Mouse (Mus musculus) heart, embryonic 12.5 days (tissue): ENCODE data around the gene Btbd9. TPM values are rescaled to one million over a fixed set of nuclear protein-coding genes. Genes with fewer than 3 reads are reported as not detected.

Experiments
- ATAC-seq: fragments of 200-750 bp; cut with Nextera tagmentation; 2 replicates; pipeline ENCODE4 v1.8.0; 2017; ENCODE audit warnings: moderate TSS enrichment, moderate library complexity; ENCODE audit not compliant: insufficient number of reproducible peaks, low FRiP score
- H3K27ac ChIP-seq: fragments of 300-500 bp; sonication (generic); 2 replicates; pipeline ENCODE4 v1.5.1; 2016; ENCODE audit warnings: mild to moderate bottlenecking, moderate library complexity; ENCODE audit not compliant: poor library complexity, severe bottlenecking
- H3K27me3 ChIP-seq: fragments of 300-500 bp; sonication (generic); replicated peaks from 2 replicates; pipeline ENCODE4 v1.6.1; 2016; ENCODE audit warnings: mild to moderate bottlenecking, moderate library complexity
- H3K36me3 ChIP-seq: fragments of 300-500 bp; sonication (generic); 2 replicates; pipeline ENCODE4 v1.6.1; 2016; ENCODE audit warnings: mild to moderate bottlenecking, moderate library complexity
- H3K4me1 ChIP-seq: fragments of 300-500 bp; sonication (generic); replicated peaks from 2 replicates; pipeline ENCODE4 v1.6.1; 2016; ENCODE audit warnings: mild to moderate bottlenecking
- H3K4me2 ChIP-seq: fragments of 300-500 bp; sonication (generic); 2 replicates; pipeline ENCODE4 v1.6.1; 2016; ENCODE audit warnings: mild to moderate bottlenecking, moderate library complexity
- H3K4me3 ChIP-seq: fragments of 300-500 bp; sonication (generic); 2 replicates; pipeline ENCODE4 v1.5.1; 2016; ENCODE audit warnings: mild to moderate bottlenecking
- H3K9ac ChIP-seq: fragments of 300-500 bp; sonication (generic); 2 replicates; pipeline ENCODE4 v1.6.1; 2016; ENCODE audit warnings: mild to moderate bottlenecking, moderate library complexity
- H3K9me3 ChIP-seq: fragments of 300-500 bp; sonication (generic); replicated peaks from 2 replicates; pipeline ENCODE4 v1.6.1; 2016; ENCODE audit warnings: mild to moderate bottlenecking, moderate library complexity
- WGBS: fragments of 180-500 bp; shearing (Covaris S2); methylation state at CpG from one replicate; pipeline ENCODE4 v1.1.7; 2016; 5-methylcytosine and 5-hydroxymethylcytosine counted together
- polyA plus RNA-seq: library from polyadenylated mRNA; unstranded; fragments of >200 nt; fragmentation: Nextera tagmentation; extraction: Ambion mirVana; gene quantifications from 2 replicates; pipeline ENCODE4 v1.2.1, GENCODE M21; 2016

Gene Btbd9
- polyA plus RNA-seq, 1 experiment from 2014 or later = 42.0 TPM

GRCm38 (mm10) chr17:30422278-30422677 lies 154.0 kb downstream of the Btbd9 start:
- H3K36me3 ChIP-seq = no peaks in the 10 kb centered on the region

GRCm38 (mm10) chr17:30421256-30421655 lies 155.0 kb downstream of the Btbd9 start:
- no peaks in the 10 kb centered on the region for H3K36me3 ChIP-seq
- no peaks in the 10 kb centered on the region for H3K9me3 ChIP-seq
- WGBS = 80% methylated on average over 1 of the region's 1 CpGs
- peaks cover 20% of the 10 kb centered on the region for H3K4me1 ChIP-seq
- ATAC-seq = no peak
- no peak overlapping the region for H3K4me2 ChIP-seq
- H3K27me3 ChIP-seq = no peaks in the 10 kb centered on the region
- H3K4me3 ChIP-seq = no peak overlapping the region
- H3K27ac ChIP-seq = no peak overlapping the region
- no peak overlapping the region for H3K9ac ChIP-seq

More at GRCm38 (mm10) chr17:30422278-30422677, 154.0 kb downstream of the Btbd9 start:
- H3K4me3 ChIP-seq = no peak overlapping the region
- peaks cover 21% of the 10 kb centered on the region for H3K4me1 ChIP-seq
- 73% methylated on average over 1 of the region's 1 CpGs for WGBS
- H3K9ac ChIP-seq = no peak overlapping the region
- no peaks in the 10 kb centered on the region for H3K9me3 ChIP-seq
- H3K27me3 ChIP-seq = no peaks in the 10 kb centered on the region
- no peak for ATAC-seq
- no peak overlapping the region for H3K4me2 ChIP-seq
- H3K27ac ChIP-seq = no peak overlapping the region

DNA sequence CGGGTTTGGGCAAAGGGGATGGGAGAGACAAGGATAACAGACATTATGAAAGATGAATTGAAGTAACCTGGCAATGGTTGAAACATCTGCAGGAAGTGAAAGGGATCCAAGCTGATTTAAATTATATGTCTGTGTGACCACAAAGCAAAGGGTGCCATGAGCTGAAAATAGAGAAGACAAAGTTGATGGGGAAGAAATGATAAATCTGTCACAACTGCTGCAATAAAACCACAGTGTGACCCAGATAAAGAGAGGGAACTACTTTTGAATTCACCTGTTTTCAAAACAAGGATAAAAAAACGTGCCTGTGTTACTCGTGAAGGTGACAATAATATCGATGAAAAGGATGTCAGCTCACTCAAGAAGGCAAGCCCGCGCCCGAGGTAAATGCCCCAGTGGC lies 156.8 kb downstream of the Btbd9 start:
- H3K9ac ChIP-seq = no peak overlapping the region
- WGBS = 77% methylated on average over 7 of the region's 7 CpGs
- H3K9me3 ChIP-seq = no peaks in the 10 kb centered on the region
- H3K27ac ChIP-seq = no peak overlapping the region
- no peaks in the 10 kb centered on the region for H3K36me3 ChIP-seq
- H3K4me3 ChIP-seq = no peak overlapping the region
- ATAC-seq = no peak
- peaks cover 20% of the 10 kb centered on the region for H3K4me1 ChIP-seq
- no peak overlapping the region for H3K4me2 ChIP-seq
- H3K27me3 ChIP-seq = no peaks in the 10 kb centered on the region

- H3K4me3 ChIP-seq = no peak overlapping the region
- ATAC-seq = no peak
- H3K9me3 ChIP-seq = no peaks in the 10 kb centered on the region
- no peak overlapping the region for H3K27ac ChIP-seq
- H3K36me3 ChIP-seq = no peaks in the 10 kb centered on the region
- no peak overlapping the region for H3K4me2 ChIP-seq
- no peaks in the 10 kb centered on the region for H3K27me3 ChIP-seq
- peaks cover 17% of the 10 kb centered on the region for H3K4me1 ChIP-seq
- WGBS = 41% methylated on average over 4 of the region's 4 CpGs
- H3K9ac ChIP-seq = no peak overlapping the region
These were observed 157.8 kb downstream of the Btbd9 start for GRCm38 (mm10) chr17:30418510-30418909.

DNA sequence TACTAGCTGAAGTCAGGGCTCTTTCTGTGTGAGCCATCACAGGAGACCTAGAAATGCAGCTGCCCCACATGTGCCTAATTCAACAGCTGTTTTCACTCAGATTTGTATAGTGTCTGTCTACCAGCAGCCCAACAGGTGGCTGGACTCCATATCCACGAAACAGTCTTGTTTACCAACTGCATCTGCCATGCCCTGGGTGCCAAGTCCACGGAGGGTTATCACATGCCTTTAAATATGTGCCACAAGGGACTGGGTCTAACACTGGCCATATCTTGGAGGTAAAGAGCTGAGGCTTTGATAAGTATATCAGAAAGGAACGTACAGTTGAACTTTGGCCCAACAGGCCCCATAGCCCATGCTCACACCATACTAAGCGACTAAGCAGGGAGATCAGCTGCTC lies 159.2 kb downstream of the Btbd9 start:
- no peak overlapping the region for H3K27ac ChIP-seq
- peaks cover 8% of the 10 kb centered on the region for H3K4me1 ChIP-seq
- 54% methylated on average over 4 of the region's 4 CpGs for WGBS
- H3K36me3 ChIP-seq = no peaks in the 10 kb centered on the region
- H3K9ac ChIP-seq = no peak overlapping the region
- no peaks in the 10 kb centered on the region for H3K27me3 ChIP-seq
- no peak overlapping the region for H3K4me2 ChIP-seq
- H3K9me3 ChIP-seq = no peaks in the 10 kb centered on the region
- no peak for ATAC-seq
- H3K4me3 ChIP-seq = no peak overlapping the region

DNA sequence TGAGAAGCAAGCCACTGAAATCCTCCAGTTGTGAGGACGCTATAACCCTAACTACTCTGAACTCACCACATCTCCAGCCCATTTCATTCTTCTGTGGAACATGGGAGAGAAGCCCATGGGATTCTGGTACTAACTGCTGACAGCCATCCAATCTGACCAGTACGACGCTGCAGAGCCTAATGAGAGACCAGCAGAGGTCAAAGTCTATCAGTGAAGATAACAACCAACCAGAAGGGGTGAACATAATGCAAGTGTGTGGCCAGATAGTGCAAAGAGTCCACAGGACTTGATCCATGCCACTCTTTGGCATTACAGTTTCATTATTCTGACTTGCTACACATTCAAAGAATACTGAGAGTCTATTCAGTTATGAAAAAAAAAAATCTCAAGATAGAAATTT lies 160.6 kb downstream of the Btbd9 start:
- Histone ChIP-seq H3K36me3 (no peaks in the 10 kb centered on the region), H3K4me1 (peaks cover 8% of the 10 kb centered on the region), H3K27ac (no peak overlapping the region), H3K4me2 (no peak overlapping the region), H3K27me3 (no peaks in the 10 kb centered on the region), H3K4me3 (no peak overlapping the region), H3K9me3 (no peaks in the 10 kb centered on the region), H3K9ac (no peak overlapping the region)
- ATAC-seq = no peak
- WGBS = 40% methylated on average over 3 of the region's 3 CpGs

DNA sequence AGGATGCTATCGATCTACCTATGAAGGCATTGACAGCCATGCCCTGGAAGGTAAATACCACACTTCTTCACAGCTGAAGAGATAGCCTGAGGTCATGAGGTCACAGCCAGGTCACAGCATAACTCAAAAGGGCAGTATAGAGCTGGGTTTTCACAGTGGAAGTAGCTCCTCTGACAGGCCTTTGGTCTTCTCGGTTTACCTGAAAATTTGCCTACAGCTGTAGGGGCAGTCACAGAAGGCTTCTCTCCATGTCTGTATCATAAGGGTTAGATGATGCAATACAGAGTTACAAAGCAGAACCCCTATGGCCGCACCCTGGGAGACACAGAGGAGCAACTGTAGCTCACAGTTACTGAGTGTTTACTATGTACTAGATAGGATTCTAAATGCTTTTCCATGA lies 163.3 kb downstream of the Btbd9 start:
- no peaks in the 10 kb centered on the region for H3K36me3 ChIP-seq
- peaks cover 7% of the 10 kb centered on the region; the same call in 1 of the 2 replicates for H3K4me1 ChIP-seq
- 58% methylated on average over 3 of the region's 3 CpGs for WGBS
- H3K27me3 ChIP-seq = no peaks in the 10 kb centered on the region
- no peak overlapping the region for H3K27ac ChIP-seq
- ATAC-seq = no peak
- H3K4me3 ChIP-seq = no peak overlapping the region
- no peaks in the 10 kb centered on the region for H3K9me3 ChIP-seq
- no peak overlapping the region for H3K9ac ChIP-seq
- no peak overlapping the region for H3K4me2 ChIP-seq

DNA sequence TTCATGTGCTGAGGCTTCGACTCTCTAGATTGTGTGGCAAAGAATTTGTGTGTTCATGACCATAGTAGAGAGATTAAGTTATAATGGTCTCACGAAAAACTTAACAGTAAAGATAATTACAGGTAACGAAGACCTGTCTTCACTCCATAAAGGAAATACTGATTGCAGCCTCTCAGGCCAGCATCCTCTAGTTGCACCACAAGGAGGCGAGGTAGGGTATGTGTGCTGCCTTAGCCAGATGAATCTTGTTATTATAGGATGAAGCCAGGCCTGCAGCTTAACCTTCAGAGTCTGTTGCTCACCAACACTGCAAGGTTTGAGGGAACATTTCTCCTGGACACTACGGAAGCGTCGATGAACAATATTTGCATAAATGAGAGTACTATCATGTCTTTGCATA lies 170.3 kb downstream of the Btbd9 start:
- no peak overlapping the region for H3K9ac ChIP-seq
- no peaks in the 10 kb centered on the region for H3K27me3 ChIP-seq
- H3K4me2 ChIP-seq = no peak overlapping the region
- H3K4me3 ChIP-seq = no peak overlapping the region
- H3K4me1 ChIP-seq = peaks cover 18% of the 10 kb centered on the region
- 87% methylated on average over 7 of the region's 7 CpGs for WGBS
- no peak overlapping the region for H3K27ac ChIP-seq
- H3K9me3 ChIP-seq = peaks cover 4% of the 10 kb centered on the region; the same call in 1 of the 2 replicates
- ATAC-seq = no peak
- H3K36me3 ChIP-seq = 0 out of 2 replicates have a peak, but pooled peaks cover 2% of the 10 kb centered on the region

DNA sequence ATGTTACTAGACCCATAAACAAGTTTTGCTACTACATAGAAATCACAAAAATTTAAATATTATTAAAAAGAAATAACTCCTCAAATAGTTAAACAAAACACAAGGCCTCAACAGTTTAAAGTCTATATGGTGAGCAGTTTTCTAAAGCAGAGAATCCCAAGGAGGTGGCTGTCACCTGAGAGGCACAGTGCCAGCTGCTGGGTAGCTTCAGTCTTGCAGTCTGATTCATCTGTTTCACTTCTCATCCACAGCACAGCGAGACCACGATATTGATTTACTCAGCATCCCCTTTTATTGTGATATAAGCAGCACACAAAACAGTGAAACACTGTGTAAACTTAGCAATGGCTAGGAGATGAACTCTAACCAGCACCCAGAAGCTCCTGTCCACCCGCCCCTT lies 173.4 kb downstream of the Btbd9 start:
- no peak for ATAC-seq
- no peak overlapping the region for H3K27ac ChIP-seq
- no peaks in the 10 kb centered on the region for H3K27me3 ChIP-seq
- peaks cover 4% of the 10 kb centered on the region; the same call in 1 of the 2 replicates for H3K9me3 ChIP-seq
- H3K4me1 ChIP-seq = peaks cover 14% of the 10 kb centered on the region
- 0 out of 2 replicates have a peak, but pooled peaks cover 2% of the 10 kb centered on the region for H3K36me3 ChIP-seq
- no peak overlapping the region for H3K9ac ChIP-seq
- H3K4me3 ChIP-seq = no peak overlapping the region
- H3K4me2 ChIP-seq = no peak overlapping the region
- 91% methylated on average over 3 of the region's 3 CpGs for WGBS

GRCm38 (mm10) chr17:30395261-30395660 lies 181.0 kb downstream of the Btbd9 start:
- ATAC-seq = no peak
- no peak overlapping the region for H3K4me2 ChIP-seq
- no peaks in the 10 kb centered on the region for H3K36me3 ChIP-seq
- H3K9ac ChIP-seq = no peak overlapping the region
- 78% methylated on average over 4 of the region's 4 CpGs for WGBS
- H3K9me3 ChIP-seq = no peaks in the 10 kb centered on the region
- H3K4me1 ChIP-seq = no peaks in the 10 kb centered on the region
- H3K27me3 ChIP-seq = no peaks in the 10 kb centered on the region
- H3K27ac ChIP-seq = no peak overlapping the region
- no peak overlapping the region for H3K4me3 ChIP-seq

DNA sequence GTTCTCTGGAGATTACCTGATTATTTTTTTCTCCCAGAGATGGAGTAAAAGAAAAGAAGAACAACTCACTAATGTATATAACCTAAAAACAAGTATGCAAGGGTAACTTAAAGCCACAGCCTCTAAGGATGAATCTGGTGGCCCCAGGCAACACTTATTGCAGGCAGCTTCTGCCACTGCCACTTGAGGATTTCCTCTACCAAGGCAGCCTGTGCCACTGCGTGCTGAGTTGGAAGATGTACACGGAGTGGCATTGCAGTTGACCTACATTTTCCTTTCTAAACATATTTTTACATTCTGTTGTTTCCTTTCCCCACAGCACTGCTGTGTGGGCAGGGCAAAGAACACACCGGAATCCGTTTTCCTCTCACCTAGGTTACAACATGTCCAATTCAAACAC lies 184.3 kb downstream of the Btbd9 start:
- 83% methylated on average over 4 of the region's 4 CpGs for WGBS

DNA sequence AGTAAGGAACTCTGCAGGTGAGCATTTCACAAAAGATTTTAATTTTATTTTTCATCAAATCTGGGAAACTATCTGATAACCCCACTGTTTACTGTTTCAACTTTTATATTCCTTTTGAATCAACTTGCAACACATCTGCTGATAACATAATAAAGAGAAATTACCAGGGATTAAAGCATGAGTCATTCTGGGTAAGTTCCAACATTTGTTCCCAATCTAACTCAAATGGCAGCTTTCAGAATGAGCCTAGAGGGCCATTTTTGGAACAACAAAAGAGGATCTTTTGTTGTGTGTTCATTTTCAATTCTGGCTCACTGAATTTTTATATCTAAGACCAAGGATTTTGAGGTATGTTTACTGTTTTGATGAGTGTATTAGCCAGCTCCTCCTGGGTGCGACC lies 185.1 kb downstream of the Btbd9 start:
- Histone ChIP-seq H3K9ac (no peak overlapping the region), H3K4me1 (no peaks in the 10 kb centered on the region), H3K27me3 (no peaks in the 10 kb centered on the region), H3K4me2 (no peak overlapping the region), H3K4me3 (no peak overlapping the region), H3K27ac (no peak overlapping the region), H3K9me3 (no peaks in the 10 kb centered on the region), H3K36me3 (no peaks in the 10 kb centered on the region)
- no peak for ATAC-seq
- WGBS = 80% methylated on average over 1 of the region's 1 CpGs

More for the DNA sequence above, 184.3 kb downstream of the Btbd9 start:
- H3K4me3 ChIP-seq = no peak overlapping the region
- H3K9ac ChIP-seq = no peak overlapping the region
- no peak for ATAC-seq
- no peaks in the 10 kb centered on the region for H3K9me3 ChIP-seq
- H3K27me3 ChIP-seq = no peaks in the 10 kb centered on the region
- no peak overlapping the region for H3K27ac ChIP-seq
- H3K4me2 ChIP-seq = no peak overlapping the region
- H3K4me1 ChIP-seq = no peaks in the 10 kb centered on the region
- no peaks in the 10 kb centered on the region for H3K36me3 ChIP-seq
